Mouse (Mus musculus) heart, postnatal 0 days (tissue): ENCODE measurements at regions not wholly inside any gene's neighbourhood (a gene's known extent, or its start where the extent isn't known, plus 50 kb on each side); places are given as distances from the start of the nearest gene placed in this dataset.

Source experiments
- CTCF ChIP-seq: IDR thresholded peaks from 2 replicates; pipeline ENCODE4 v1.5.1; 2016; ENCODE audit warnings: antibody characterized with exemption, control low read depth, low read depth
- EP300 ChIP-seq: IDR thresholded peaks from 2 replicates; pipeline ENCODE4 v1.6.1; 2016; ENCODE audit warnings: antibody characterized with exemption, low read depth

- TF ChIP-seq CTCF (no peak), EP300 (no peak)
These were observed 123.5 kb downstream of the Ptpn20 start for GRCm38 (mm10) chr14:33712458-33712857.
